Mouse (Mus musculus): Measurements from ENCODE around the gene Acss3. TPM values are rescaled to one million over a fixed set of nuclear protein-coding genes. Genes with fewer than 3 reads are reported as not detected.

The Acss3 gene
- polyA plus RNA-seq, 1 experiment from 2014 or later, result 1.7 TPM

DNA sequence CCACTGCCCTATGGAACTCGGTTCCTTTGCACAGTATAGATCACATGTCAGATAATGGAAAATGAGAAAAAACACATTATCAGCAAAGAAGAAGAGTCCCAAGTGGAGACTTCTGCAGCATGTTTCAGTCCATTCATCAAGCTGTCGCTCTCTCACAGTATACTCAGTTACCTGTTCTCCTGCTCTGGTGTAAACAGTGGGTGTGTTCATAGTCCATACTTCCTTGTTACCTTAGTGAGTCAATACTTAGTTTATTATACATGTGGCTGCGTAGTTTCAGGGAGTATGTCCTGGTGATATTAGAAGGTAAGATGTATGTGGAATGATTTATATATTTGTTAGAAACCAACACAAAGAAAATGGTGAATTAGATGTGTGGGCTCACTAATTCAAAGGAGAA is 198.7 kb downstream of the Acss3 start:
- Histone ChIP-seq H3K36me3 (no peaks in the 10 kb centered on the region), H3K4me3 (no peak overlapping the region), H3K9me3 (replicated peaks) (no peaks in the 10 kb centered on the region), H3K9ac (no peak overlapping the region), H3K27me3 (replicated peaks) (no peaks in the 10 kb centered on the region), H3K4me1 (replicated peaks) (no peaks in the 10 kb centered on the region), H3K27ac (ENCODE audit: poor library complexity, severe bottlenecking) (no peak overlapping the region), H3K4me2 (no peak overlapping the region)
- WGBS, result 73% methylated on average over 3 of the region's 3 CpGs
- ATAC-seq (ENCODE audit: insufficient number of reproducible peaks, low FRiP score), result no peak

DNA sequence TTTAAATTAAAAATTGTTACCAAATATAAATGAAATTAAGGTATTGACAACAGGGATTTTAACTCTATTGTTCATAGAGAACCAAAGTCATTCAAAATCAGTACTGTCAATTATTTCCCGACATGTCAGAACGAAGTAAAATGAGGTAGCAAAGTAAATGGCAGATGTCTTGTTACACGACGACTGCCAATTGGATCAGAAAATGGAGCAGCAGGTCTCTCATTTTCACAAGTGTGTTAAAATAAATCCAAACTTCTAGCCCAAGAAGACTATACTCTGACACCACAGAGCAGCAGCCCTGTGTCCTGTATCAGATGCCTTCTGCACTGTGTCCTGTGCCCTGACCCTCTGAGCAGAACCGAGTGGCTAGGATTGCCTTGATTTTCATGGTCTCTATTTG is 199.1 kb downstream of the Acss3 start:
- no peaks in the 10 kb centered on the region for H3K36me3 ChIP-seq
- H3K9ac ChIP-seq, result no peak overlapping the region
- 84% methylated on average over 5 of the region's 5 CpGs for WGBS
- H3K4me1 ChIP-seq (replicated peaks), result no peaks in the 10 kb centered on the region
- H3K9me3 ChIP-seq (replicated peaks), result no peaks in the 10 kb centered on the region
- no peaks in the 10 kb centered on the region for H3K27me3 ChIP-seq (replicated peaks)
- ATAC-seq (ENCODE audit: insufficient number of reproducible peaks, low FRiP score), result no peak
- H3K4me2 ChIP-seq, result no peak overlapping the region
- H3K27ac ChIP-seq (ENCODE audit: poor library complexity, severe bottlenecking), result no peak overlapping the region
- no peak overlapping the region for H3K4me3 ChIP-seq

DNA sequence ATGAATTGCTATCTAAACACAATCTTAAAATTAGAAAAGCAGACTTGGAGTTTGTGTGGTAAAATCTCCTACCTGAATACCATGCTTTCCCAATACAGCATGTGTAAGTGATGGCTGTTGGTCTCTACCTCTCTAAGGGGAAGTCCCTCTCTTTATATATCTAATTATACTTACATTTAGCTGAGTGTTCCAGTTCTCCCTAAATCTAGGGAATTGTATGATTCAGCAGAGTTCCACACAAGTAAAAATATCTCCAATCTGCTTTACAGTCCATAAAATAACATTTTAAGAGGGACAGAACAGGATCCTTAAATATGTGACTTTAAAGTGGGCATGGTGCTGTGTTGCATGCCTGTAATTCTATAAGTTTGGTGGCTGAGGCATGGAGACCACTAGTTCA is 208.6 kb downstream of the Acss3 start:
- no peaks in the 10 kb centered on the region for H3K4me1 ChIP-seq (replicated peaks)
- no peak overlapping the region for H3K4me3 ChIP-seq
- no peak overlapping the region for H3K27ac ChIP-seq (ENCODE audit: poor library complexity, severe bottlenecking)
- 0 out of 2 replicates have a peak, but pooled peaks cover 4% of the 10 kb centered on the region for H3K9me3 ChIP-seq (replicated peaks)
- no peaks in the 10 kb centered on the region for H3K36me3 ChIP-seq
- no peak overlapping the region for H3K9ac ChIP-seq
- H3K27me3 ChIP-seq (replicated peaks), result no peaks in the 10 kb centered on the region
- no peak overlapping the region for H3K4me2 ChIP-seq
- no peak for ATAC-seq (ENCODE audit: insufficient number of reproducible peaks, low FRiP score)

DNA sequence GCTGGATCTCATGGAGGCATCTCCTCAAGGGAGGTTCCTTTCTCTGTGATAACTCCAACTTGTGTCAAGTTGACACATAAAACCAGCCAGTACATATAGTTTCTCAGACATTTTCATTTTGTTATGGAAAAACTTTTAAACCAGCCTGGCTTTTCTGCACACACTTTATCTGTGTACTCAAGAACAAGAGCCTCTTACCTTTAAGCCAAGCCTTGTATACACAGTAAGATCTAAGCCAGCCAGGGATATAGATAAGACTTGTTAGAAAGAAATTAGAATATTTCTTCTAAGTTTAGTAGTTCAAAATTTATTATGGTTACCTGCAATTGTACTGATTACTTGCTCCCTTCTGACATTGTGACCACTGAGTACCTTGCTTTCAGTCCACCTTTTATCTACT is 209.2 kb downstream of the Acss3 start:
- Histone ChIP-seq H3K27me3 (replicated peaks) (no peaks in the 10 kb centered on the region), H3K9me3 (replicated peaks) (0 out of 2 replicates have a peak, but pooled peaks cover 4% of the 10 kb centered on the region), H3K4me1 (replicated peaks) (no peaks in the 10 kb centered on the region), H3K9ac (no peak overlapping the region), H3K4me3 (no peak overlapping the region), H3K36me3 (no peaks in the 10 kb centered on the region), H3K4me2 (no peak overlapping the region), H3K27ac (ENCODE audit: poor library complexity, severe bottlenecking) (no peak overlapping the region)
- no peak for ATAC-seq (ENCODE audit: insufficient number of reproducible peaks, low FRiP score)

DNA sequence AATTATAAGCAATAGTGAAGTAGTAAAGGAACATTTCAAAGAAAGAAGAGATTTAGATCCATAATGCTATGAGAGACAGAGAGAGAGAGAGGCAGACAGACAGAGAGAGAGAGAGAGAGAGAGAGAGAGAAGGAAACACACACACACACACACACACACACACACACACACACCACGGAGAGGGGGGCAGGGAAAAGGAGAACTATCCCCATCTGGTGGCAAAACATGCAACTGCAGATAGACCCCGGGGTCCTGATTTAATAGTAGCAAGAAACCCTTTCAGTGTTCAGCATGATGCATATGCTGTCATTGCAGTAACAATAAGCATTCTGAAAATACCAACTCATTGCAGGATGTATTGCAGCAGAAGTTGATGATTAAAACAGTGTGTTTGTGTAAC is 210.4 kb downstream of the Acss3 start:
- 15% methylated on average over 2 of the region's 2 CpGs for WGBS

DNA sequence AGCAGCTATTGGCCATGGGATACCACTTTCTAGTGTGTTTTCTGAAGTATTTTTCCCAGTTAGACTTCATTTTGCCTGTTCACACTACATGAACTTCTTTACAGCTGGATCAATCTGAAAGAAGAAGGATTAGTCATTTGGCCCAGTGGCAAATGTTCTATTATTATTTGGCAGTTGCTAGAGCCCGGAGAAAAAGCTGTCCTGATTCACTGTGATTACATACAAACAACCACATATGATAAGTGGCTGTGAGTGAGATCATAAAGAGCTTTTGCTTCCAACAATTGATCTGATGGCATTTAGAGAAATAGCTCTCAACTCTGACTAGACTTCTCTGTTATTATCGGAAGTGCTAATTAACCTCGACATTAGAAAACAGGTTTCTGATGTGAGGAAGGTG is 213.4 kb downstream of the Acss3 start:
- Histone ChIP-seq H3K4me2 (no peak overlapping the region), H3K9me3 (replicated peaks) (0 out of 2 replicates have a peak, but pooled peaks cover 4% of the 10 kb centered on the region)
- WGBS, result 67% methylated on average over 3 of the region's 3 CpGs

More for the DNA sequence above, 210.4 kb downstream of the Acss3 start:
- H3K9ac ChIP-seq, result no peak overlapping the region
- H3K27me3 ChIP-seq (replicated peaks), result no peaks in the 10 kb centered on the region
- no peak overlapping the region for H3K4me2 ChIP-seq
- no peak for ATAC-seq (ENCODE audit: insufficient number of reproducible peaks, low FRiP score)
- no peak overlapping the region for H3K27ac ChIP-seq (ENCODE audit: poor library complexity, severe bottlenecking)
- H3K36me3 ChIP-seq, result no peaks in the 10 kb centered on the region
- H3K4me1 ChIP-seq (replicated peaks), result no peaks in the 10 kb centered on the region
- 0 out of 2 replicates have a peak, but pooled peaks cover 4% of the 10 kb centered on the region for H3K9me3 ChIP-seq (replicated peaks)
- H3K4me3 ChIP-seq, result no peak overlapping the region

DNA sequence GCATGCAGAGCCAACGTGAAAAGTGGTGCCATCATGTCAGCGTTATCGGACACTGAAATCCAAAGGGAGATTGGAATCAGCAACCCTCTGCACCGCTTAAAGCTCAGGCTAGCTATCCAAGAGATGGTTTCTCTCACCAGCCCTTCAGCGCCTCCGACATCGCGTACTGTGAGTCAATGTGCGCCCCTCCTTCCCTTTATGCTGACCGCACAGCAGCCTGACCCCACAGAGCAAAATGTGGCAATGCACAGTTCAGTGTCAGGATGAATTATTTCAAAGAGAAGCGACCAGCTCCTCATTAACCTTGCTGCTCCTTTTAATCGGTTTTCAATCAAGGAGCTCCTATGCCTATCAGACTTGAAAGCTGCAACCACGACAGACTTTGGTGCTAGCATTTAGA is 227.1 kb downstream of the Acss3 start:
- Histone ChIP-seq H3K36me3 (no peaks in the 10 kb centered on the region), H3K9ac (no peak overlapping the region), H3K4me2 (no peak overlapping the region), H3K9me3 (replicated peaks) (no peaks in the 10 kb centered on the region), H3K4me3 (no peak overlapping the region), H3K27me3 (replicated peaks) (no peaks in the 10 kb centered on the region), H3K4me1 (replicated peaks) (no peaks in the 10 kb centered on the region), H3K27ac (ENCODE audit: poor library complexity, severe bottlenecking) (no peak overlapping the region)
- 62% methylated on average over 13 of the region's 13 CpGs for WGBS
- no peak for ATAC-seq (ENCODE audit: insufficient number of reproducible peaks, low FRiP score)

More for the DNA sequence above, 213.4 kb downstream of the Acss3 start:
- H3K4me1 ChIP-seq (replicated peaks), result no peaks in the 10 kb centered on the region
- no peak for ATAC-seq (ENCODE audit: insufficient number of reproducible peaks, low FRiP score)
- H3K9ac ChIP-seq, result no peak overlapping the region
- H3K27ac ChIP-seq (ENCODE audit: poor library complexity, severe bottlenecking), result no peak overlapping the region
- H3K4me3 ChIP-seq, result no peak overlapping the region
- no peaks in the 10 kb centered on the region for H3K36me3 ChIP-seq
- no peaks in the 10 kb centered on the region for H3K27me3 ChIP-seq (replicated peaks)

Other genes with a start within 250 kb of the Acss3 start
- 1.2 and 1.7 TPM in 2 replicates for gene Lin7a, start 148.0 kb upstream of the Acss3 start, polyA plus RNA-seq (2016; fragmentation: Nextera tagmentation; extraction: Ambion mirVana)